22 mouse cellular contexts compared by ENCODE assay signal in the genomic region with DNA sequence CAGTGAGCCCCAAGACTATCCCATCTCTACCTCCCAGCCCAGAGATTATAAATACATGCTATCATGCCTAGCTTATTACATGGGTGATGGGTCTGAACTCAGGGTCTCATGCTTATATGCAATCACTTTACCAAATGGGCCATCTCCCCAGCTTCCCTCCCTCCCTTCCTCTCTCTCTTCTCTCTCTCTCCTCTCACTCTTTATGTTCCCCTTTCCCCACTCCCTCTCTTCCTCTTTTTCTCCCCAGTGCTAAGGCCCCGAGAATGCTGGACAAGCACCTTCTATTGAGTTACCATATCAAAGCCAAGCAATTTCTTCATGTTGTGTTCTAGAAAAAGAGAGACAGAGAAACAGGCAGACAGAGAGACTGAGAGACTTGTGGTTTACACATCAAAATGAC.
"Had no signal": no experiment of that assay in that cellular context is flagged by ENCODE, and none has a peak within 500 bp of the region (broad histone marks: within the 10 kb centered on the region; RNA-seq: fewer than 3 reads in every experiment).

No protein-coding gene starts in this region.

- H3K36me3 ChIP-seq: kidney, embryonic 15.5 days; limb, embryonic 10.5 days; limb, embryonic 13.5 days; liver, embryonic 13.5 days; midbrain, embryonic 10.5 days; midbrain, embryonic 15.5 days; neural tube, embryonic 12.5 days; stomach, embryonic 15.5 days had no signal

- DNase-seq: kidney, adult 8-10 months; kidney, postnatal 10 days; kidney, postnatal 36 days; layer of hippocampus, postnatal 36 days; liver; liver, embryonic 13.5 days; lung, adult 2 months; lung, postnatal 14 days; lung, postnatal 4 days; retina, postnatal 1 day; right cerebral cortex, postnatal 25 days; spleen, adult 18-20 months; thymus, postnatal 25 days had no signal

- ATAC-seq: midbrain, embryonic 15.5 days had no signal

- H3K4me2 ChIP-seq: kidney, embryonic 15.5 days; limb, embryonic 13.5 days; liver, embryonic 13.5 days; midbrain, embryonic 15.5 days; neural tube, embryonic 12.5 days; neural tube, embryonic 15.5 days; stomach, embryonic 15.5 days had no signal

- H3K27me3 ChIP-seq: kidney, embryonic 15.5 days; limb, embryonic 13.5 days; liver, embryonic 13.5 days; midbrain, embryonic 15.5 days; neural tube, embryonic 12.5 days; neural tube, embryonic 15.5 days; stomach, embryonic 15.5 days had no signal

- H3K4me3 ChIP-seq: kidney, embryonic 15.5 days; limb, embryonic 10.5 days; limb, embryonic 13.5 days; liver, embryonic 13.5 days; megakaryocyte, embryonic 14.5 days; midbrain, embryonic 10.5 days; midbrain, embryonic 15.5 days; neural tube, embryonic 12.5 days; neural tube, embryonic 15.5 days; stomach, embryonic 15.5 days had no signal

- H3K9ac ChIP-seq: kidney, embryonic 15.5 days; limb, embryonic 13.5 days; liver, embryonic 13.5 days; midbrain, embryonic 15.5 days; neural tube, embryonic 12.5 days; neural tube, embryonic 15.5 days; stomach, embryonic 15.5 days had no signal

- H3K9me3 ChIP-seq: kidney, embryonic 15.5 days; limb, embryonic 10.5 days; limb, embryonic 13.5 days; liver, embryonic 13.5 days; megakaryocyte, embryonic 14.5 days; midbrain, embryonic 10.5 days; midbrain, embryonic 15.5 days; neural tube, embryonic 12.5 days; neural tube, embryonic 15.5 days; stomach, embryonic 15.5 days had no signal

- H3K4me1 ChIP-seq: kidney, embryonic 15.5 days; limb, embryonic 13.5 days; liver, embryonic 13.5 days; midbrain, embryonic 15.5 days; neural tube, embryonic 12.5 days; stomach, embryonic 15.5 days had no signal

- H3K27ac ChIP-seq: kidney, embryonic 15.5 days; limb, embryonic 10.5 days; limb, embryonic 13.5 days; liver, embryonic 13.5 days; midbrain, embryonic 10.5 days; midbrain, embryonic 15.5 days; neural tube, embryonic 12.5 days; neural tube, embryonic 15.5 days; stomach, embryonic 15.5 days had no signal
